Mouse (Mus musculus) ES-E14 (cell line): ENCODE data around the gene Myo5a. TPM values are rescaled to one million over a fixed set of nuclear protein-coding genes. Genes with fewer than 3 reads are reported as not detected.

Experiments used
- DNase-seq: peaks from one replicate; pipeline ENCODE4 v3.0.0-alpha.2; 2013; ENCODE audit warnings: low read depth, low spot score
- H3K27ac ChIP-seq: 2 replicates; pipeline ENCODE4 v1.5.1; 2012; ENCODE audit warnings: low read depth, mild to moderate bottlenecking, low read length, moderate library complexity, mixed read lengths; ENCODE audit not compliant: poor library complexity, insufficient read depth, severe bottlenecking
- H3K36me3 ChIP-seq: 2 replicates; pipeline ENCODE4 v1.6.1; 2012; ENCODE audit warnings: mild to moderate bottlenecking, low read length, moderate library complexity, mixed read lengths; ENCODE audit not compliant: control insufficient read depth, poor library complexity, insufficient read depth, severe bottlenecking
- H3K4me1 ChIP-seq, 2 experiments: fragments of 150-350 bp in 1 of 2; sonication (generic) in 1 of 2; 2 replicates each; pipeline ENCODE4 v1.6.1; 2012; ENCODE audit warnings: low read length in 2 of 2, mild to moderate bottlenecking in 1 of 2, mixed read lengths in 1 of 2; ENCODE audit not compliant: control insufficient read depth in 2 of 2, insufficient read depth in 2 of 2, poor library complexity in 1 of 2
- H3K4me3 ChIP-seq, 2 experiments: fragments of 150-350 bp in 1 of 2; sonication (generic) in 1 of 2; 2 replicates each; pipeline ENCODE4 v1.5.1; 2012; ENCODE audit warnings: low read length in 2 of 2, low read depth in 1 of 2, mild to moderate bottlenecking in 1 of 2, mixed read lengths in 1 of 2; ENCODE audit not compliant: insufficient read depth in 1 of 2, poor library complexity in 1 of 2, severe bottlenecking in 1 of 2
- H3K9ac ChIP-seq: 2 replicates; pipeline ENCODE4 v1.6.1; 2012; ENCODE audit warnings: low read depth, mild to moderate bottlenecking, low read length, mixed read lengths; ENCODE audit not compliant: poor library complexity, insufficient read depth, severe bottlenecking
- H3K9me3 ChIP-seq: fragments of 150-350 bp; sonication (generic); 2 replicates; pipeline ENCODE4 v1.6.1; 2012; ENCODE audit warnings: low read depth, mild to moderate bottlenecking, low read length; ENCODE audit not compliant: control insufficient read depth, insufficient read depth
- CHD2 ChIP-seq: IDR thresholded peaks from 2 replicates; pipeline ENCODE4 v1.6.1; 2014; ENCODE audit warnings: mild to moderate bottlenecking, low read depth, low read length, inconsistent platforms
- HCFC1 ChIP-seq: IDR thresholded peaks from 2 replicates; pipeline ENCODE4 v1.6.1; 2012; ENCODE audit warnings: low read length, inconsistent platforms, borderline replicate concordance; ENCODE audit not compliant: insufficient read depth
- MAFK ChIP-seq: IDR thresholded peaks from 2 replicates; pipeline ENCODE4 v1.6.1; 2014; ENCODE audit warnings: mild to moderate bottlenecking, low read depth, low read length, inconsistent platforms; ENCODE audit not compliant: insufficient read depth
- ZC3H11A ChIP-seq: IDR thresholded peaks from 2 replicates; pipeline ENCODE4 v1.6.1; 2012; ENCODE audit warnings: low read depth, mild to moderate bottlenecking, inconsistent platforms, low read length, borderline replicate concordance
- ZNF384 ChIP-seq: IDR thresholded peaks from 2 replicates; pipeline ENCODE4 v1.6.1; 2012; ENCODE audit warnings: low read depth, low read length, inconsistent platforms
- in situ Hi-C, 2 experiments: fragments of 600-800 bp; cut with MboI; formaldehyde crosslinking; loops; one replicate each; pipeline ENCODE4 v1.15.1; 2025; ENCODE audit warnings: low sequenced_read_pairs in 2 of 2, inconsistent platforms in 1 of 2; ENCODE audit not compliant: unreplicated experiment in 2 of 2
- total RNA-seq: library from RNA; depleted of rRNA; stranded (reverse); fragments of 300-350 nt; gene quantifications from 2 replicates; pipeline ENCODE4 v1.2.3, GENCODE M21; 2012

The Myo5a gene
- total RNA-seq, 1 experiment, result 60.2 TPM

- in situ Hi-C loops, result no loop called here
- Histone ChIP-seq H3K9me3 (no peaks in the 10 kb centered on the region), H3K36me3 (peaks cover 3% of the 10 kb centered on the region; the same call in 1 of the 2 replicates), H3K4me3 (no peak overlapping the region), H3K4me1 (no peaks in the 10 kb centered on the region), H3K27ac (no peak overlapping the region), H3K9ac (no peak overlapping the region)
- TF ChIP-seq CHD2 (no peak), MAFK (no peak), ZNF384 (no peak), ZC3H11A (no peak), HCFC1 (no peak)
- DNase-seq, result no peak
These were observed 172.2 kb downstream of the Myo5a start for GRCm38 (mm10) chr9:75243052-75243451.

DNA sequence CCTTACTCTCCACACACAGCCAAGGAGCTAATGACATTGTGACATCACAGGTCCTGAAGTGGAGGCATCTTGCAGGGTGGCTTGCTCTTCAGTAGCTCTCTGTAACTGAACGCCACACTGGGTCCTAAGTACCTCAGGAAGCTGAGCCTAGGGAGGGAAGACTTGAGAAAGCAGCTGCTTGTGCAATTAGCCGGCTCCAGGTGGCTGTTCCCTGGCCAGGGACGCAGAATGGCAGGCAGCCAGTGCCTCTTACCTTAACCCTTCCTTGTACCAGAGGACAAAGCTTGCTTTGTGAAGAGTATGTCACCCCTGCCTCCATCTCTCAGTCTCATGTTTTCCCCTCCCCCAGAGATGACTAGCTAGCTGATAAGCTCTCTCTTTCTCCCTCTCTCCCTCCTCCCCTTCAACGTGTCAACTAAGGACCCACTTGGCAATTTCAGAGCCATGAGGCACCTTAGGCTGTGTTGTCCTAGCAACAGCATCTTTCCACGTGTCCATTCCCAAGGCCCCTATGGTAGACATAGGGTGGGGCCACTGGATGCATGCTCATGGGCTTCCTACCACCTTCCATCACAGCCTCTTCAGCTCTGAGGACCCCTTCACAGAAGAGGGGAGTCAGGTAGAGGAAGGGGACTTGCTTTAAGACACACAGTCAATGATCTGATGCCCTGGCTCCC, 173.1 kb downstream of the Myo5a start:
- no peak overlapping the region for H3K27ac ChIP-seq
- DNase-seq, result no peak
- no peaks in the 10 kb centered on the region for H3K4me1 ChIP-seq
- TF ChIP-seq ZNF384, result no peak
- TF ChIP-seq ZC3H11A, result no peak
- TF ChIP-seq CHD2, result no peak
- TF ChIP-seq MAFK, result no peak
- no peak for TF ChIP-seq HCFC1
- no peak overlapping the region for H3K4me3 ChIP-seq
- H3K9ac ChIP-seq, result no peak overlapping the region
- H3K36me3 ChIP-seq, result peaks cover 3% of the 10 kb centered on the region; the same call in 1 of the 2 replicates
- no peaks in the 10 kb centered on the region for H3K9me3 ChIP-seq
- in situ Hi-C loops, result no loop called here

DNA sequence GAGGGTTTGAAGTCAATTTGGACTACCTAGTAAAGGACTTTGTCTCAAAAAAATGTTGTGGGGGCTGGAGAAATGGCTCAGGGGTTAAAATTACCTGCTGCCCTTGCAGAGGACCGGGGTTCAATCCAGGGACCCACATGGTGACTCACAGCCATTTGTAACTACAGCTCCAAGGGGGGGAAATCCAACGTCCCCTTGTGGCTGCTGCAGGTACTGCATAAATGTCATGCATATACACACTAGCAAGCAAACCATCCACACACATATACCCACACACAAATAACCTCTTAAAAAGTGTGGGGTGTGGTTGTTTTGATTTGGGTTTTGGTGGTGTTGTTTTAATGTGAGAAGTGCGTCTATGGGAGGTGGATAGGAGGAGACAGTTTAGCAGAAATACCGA, 173.7 kb downstream of the Myo5a start:
- in situ Hi-C loops, result no loop called here
- H3K9me3 ChIP-seq, result no peaks in the 10 kb centered on the region
- no peak overlapping the region for H3K9ac ChIP-seq
- DNase-seq, result no peak
- no peak overlapping the region for H3K27ac ChIP-seq
- peaks cover 3% of the 10 kb centered on the region; the same call in 1 of the 2 replicates for H3K36me3 ChIP-seq
- no peaks in the 10 kb centered on the region for H3K4me1 ChIP-seq
- TF ChIP-seq ZC3H11A (peak; percentile 13; the same call in 1 of the 2 replicates), ZNF384 (no peak)
- no peak overlapping the region for H3K4me3 ChIP-seq

- Histone ChIP-seq H3K36me3 (peaks cover 3% of the 10 kb centered on the region; the same call in 1 of the 2 replicates), H3K4me1 (no peaks in the 10 kb centered on the region), H3K27ac (no peak overlapping the region), H3K9ac (no peak overlapping the region), H3K9me3 (no peaks in the 10 kb centered on the region), H3K4me3 (no peak overlapping the region)
- DNase-seq, result no peak
- no peak for TF ChIP-seq CHD2
- no peak for TF ChIP-seq MAFK
- no peak for TF ChIP-seq HCFC1
- TF ChIP-seq ZC3H11A, result no peak
- TF ChIP-seq ZNF384, result no peak
- in situ Hi-C loops, result no loop called here
These were observed 175.5 kb downstream of the Myo5a start for GRCm38 (mm10) chr9:75246080-75246930.
